Mouse (Mus musculus): Measurements from ENCODE around the gene Ndufa3. TPM values are rescaled to one million over a fixed set of nuclear protein-coding genes. Genes with fewer than 3 reads are reported as not detected.

Ndufa3 gene
- total and polyA plus RNA-seq, 3 experiments = 58.9 to 307 (median 261) TPM

DNA sequence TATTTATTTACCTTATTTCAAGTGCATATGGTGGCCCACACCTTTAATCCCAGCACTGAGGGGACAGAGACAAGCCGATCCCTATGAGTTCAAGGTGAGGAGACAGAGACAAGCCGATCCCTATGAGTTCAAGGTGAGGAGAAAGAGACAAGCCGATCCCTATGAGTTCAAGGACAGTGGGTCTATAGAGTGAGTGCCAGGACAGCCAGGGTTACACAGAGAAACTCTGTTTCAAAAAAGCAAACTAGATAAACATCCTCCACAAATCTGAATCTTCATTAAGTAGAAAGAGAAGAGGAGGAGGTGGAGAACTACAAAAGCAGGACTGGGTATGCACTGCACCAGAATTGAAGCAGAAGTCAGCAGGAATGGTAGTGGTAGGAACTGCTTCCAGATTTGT, 8.5 kb upstream of the Ndufa3 start:
- no peak for DNase-seq (ENCODE audit: extremely low read depth)
- in situ Hi-C loops (cut with MboI; ENCODE audit: low pct_ligation_motif_present, low pct_unique_long_range_greater_than_20kb, low sequenced_read_pairs) = no loop called here

DNA sequence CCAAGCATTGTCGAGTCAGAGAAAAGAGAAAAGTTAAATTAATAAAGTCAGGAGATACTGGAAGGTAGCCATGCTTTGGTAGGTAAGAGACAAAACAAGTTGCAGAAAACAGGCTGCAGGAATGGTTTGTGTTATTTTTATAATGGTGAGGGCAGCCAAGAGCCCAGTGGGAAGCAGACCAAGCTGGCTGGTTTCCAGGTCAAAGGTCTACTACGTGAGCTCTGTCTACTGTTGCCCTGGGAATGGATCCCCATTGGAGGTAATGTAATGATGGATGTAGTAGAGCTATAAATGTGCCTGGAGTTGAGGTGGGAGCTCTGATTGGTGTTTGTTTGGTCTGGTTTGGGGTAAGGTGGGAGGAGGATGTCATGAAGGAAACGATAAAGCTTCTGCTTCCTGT, 8.1 kb upstream of the Ndufa3 start:
- H3K4me1 ChIP-seq (ENCODE audit: control insufficient read depth in 1 of 2, insufficient read depth in 2 of 2) = peaks cover 0 to 3% of the 10 kb centered on the region in 2 experiments; a peak in 1 of 4 replicates
- dilution Hi-C loops (cut with MboI; ENCODE audit: extremely low pct_ligation_motif_present, extremely low pct_unique_long_range_greater_than_20kb, low sequenced_read_pairs) = no loop called here

More for the DNA sequence above, 8.5 kb upstream of the Ndufa3 start:
- Histone ChIP-seq H3K27me3 (replicated peaks) (no peaks in the 10 kb centered on the region), H3K9me3 (replicated peaks; ENCODE audit: low read length) (peaks cover 4% of the 10 kb centered on the region), H3K4me3 (replicated peaks in 1 of 3; ENCODE audit: low read depth in 2 of 3, low read length in 2 of 3, poor library complexity in 1 of 3) (no peak overlapping the region), H3K27ac (ENCODE audit: insufficient read depth, low read depth) (no peak overlapping the region), H3K4me2 (ENCODE audit: insufficient read depth, low read depth, poor library complexity, severe bottlenecking) (no peak overlapping the region), H3K4me1 (ENCODE audit: control insufficient read depth in 1 of 2, insufficient read depth in 2 of 2) (peaks cover 0 to 3% of the 10 kb centered on the region in 2 experiments; a peak in 1 of 4 replicates), H3K9ac (ENCODE audit: insufficient read depth, low read depth) (no peak overlapping the region), H3K36me3 (replicated peaks in 1 of 2; ENCODE audit: control insufficient read depth in 1 of 2, insufficient read depth in 1 of 2, low read length in 1 of 2) (no peaks in the 10 kb centered on the region), H3K79me2 (replicated peaks; ENCODE audit: control insufficient read depth, extremely low read depth, insufficient read depth, poor library complexity, severe bottlenecking) (no peaks in the 10 kb centered on the region)
- no peak for TF ChIP-seq NRF1 (IDR thresholded peaks at IDR 0.05; ENCODE audit: low read depth, low read length)
- TF ChIP-seq PAX5 (IDR thresholded peaks at IDR 0.05; ENCODE audit: low read length) = no peak
- no peak for TF ChIP-seq KAT2A (IDR thresholded peaks at IDR 0.05; ENCODE audit: insufficient replicate concordance, low read length)
- dilution Hi-C loops (cut with MboI; ENCODE audit: extremely low pct_ligation_motif_present, extremely low pct_unique_long_range_greater_than_20kb, low sequenced_read_pairs) = no loop called here

DNA sequence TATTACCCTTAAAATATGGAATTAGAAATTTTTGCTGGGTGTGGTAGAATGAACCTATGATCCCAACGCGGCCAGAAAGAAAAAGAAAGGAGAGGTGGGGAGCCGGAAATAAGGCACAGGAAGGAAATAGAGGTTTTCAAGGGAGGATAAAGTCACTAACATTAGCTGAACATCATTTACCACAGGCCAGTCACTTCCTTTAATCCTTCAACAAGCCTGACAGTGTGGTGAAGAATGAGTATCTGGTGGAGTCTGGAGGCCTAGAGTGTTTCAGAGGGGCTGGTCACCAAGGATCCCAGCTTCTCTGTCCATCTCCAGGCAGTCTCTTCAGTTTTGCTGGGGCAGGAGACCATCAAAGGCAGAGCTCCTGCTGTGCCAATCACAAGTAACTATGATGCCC, 6.7 kb upstream of the Ndufa3 start:
- Histone ChIP-seq H3K9ac (ENCODE audit: insufficient read depth, low read depth) (no peak overlapping the region), H3K36me3 (replicated peaks in 1 of 2; ENCODE audit: control insufficient read depth in 1 of 2, insufficient read depth in 1 of 2, low read length in 1 of 2) (no peaks in the 10 kb centered on the region), H3K4me2 (ENCODE audit: insufficient read depth, low read depth, poor library complexity, severe bottlenecking) (no peak overlapping the region), H3K9me3 (replicated peaks; ENCODE audit: low read length) (peaks cover 4% of the 10 kb centered on the region), H3K4me1 (ENCODE audit: control insufficient read depth in 1 of 2, insufficient read depth in 2 of 2) (peaks cover 2 to 3% of the 10 kb centered on the region in 2 experiments; a peak in 2 of 4 replicates), H3K79me2 (replicated peaks; ENCODE audit: control insufficient read depth, extremely low read depth, insufficient read depth, poor library complexity, severe bottlenecking) (no peaks in the 10 kb centered on the region), H3K27ac (ENCODE audit: insufficient read depth, low read depth) (no peak overlapping the region), H3K4me3 (replicated peaks in 1 of 3; ENCODE audit: low read depth in 2 of 3, low read length in 2 of 3, poor library complexity in 1 of 3) (no peak overlapping the region), H3K27me3 (replicated peaks) (no peaks in the 10 kb centered on the region)
- TF ChIP-seq ZKSCAN1 (IDR thresholded peaks at IDR 0.05; ENCODE audit: borderline replicate concordance, low read depth, low read length) = no peak
- no peak for TF ChIP-seq TCF12 (IDR thresholded peaks at IDR 0.05; ENCODE audit: low read depth, low read length)
- no peak for TF ChIP-seq MAX (IDR thresholded peaks at IDR 0.05; ENCODE audit: low read length)
- no peak for TF ChIP-seq ZC3H11A (IDR thresholded peaks at IDR 0.05; ENCODE audit: low read depth, low read length)
- no peak for TF ChIP-seq MYC (IDR thresholded peaks at IDR 0.05; ENCODE audit: low read depth, low read length)
- no peak for TF ChIP-seq ELF1 (IDR thresholded peaks at IDR 0.05; ENCODE audit: low read depth, low read length)
- no peak for DNase-seq (ENCODE audit: extremely low read depth)
- dilution Hi-C loops (cut with MboI; ENCODE audit: extremely low pct_ligation_motif_present, extremely low pct_unique_long_range_greater_than_20kb, low sequenced_read_pairs) = no loop called here
- in situ Hi-C loops (cut with MboI; ENCODE audit: low pct_ligation_motif_present, low pct_unique_long_range_greater_than_20kb, low sequenced_read_pairs) = no loop called here

More for the DNA sequence above, 8.1 kb upstream of the Ndufa3 start:
- no peak for TF ChIP-seq ELF1 (IDR thresholded peaks at IDR 0.05; ENCODE audit: low read depth, low read length)
- TF ChIP-seq JUND (conservative IDR thresholded peaks at IDR 0.05; ENCODE audit: low read depth, low read length) = no peak
- TF ChIP-seq JUN (IDR thresholded peaks at IDR 0.05; ENCODE audit: insufficient read depth, low read depth, low read length) = no peak
- TF ChIP-seq MAZ (IDR thresholded peaks at IDR 0.05; ENCODE audit: low read depth, low read length) = no peak
- no peak for TF ChIP-seq PAX5 (IDR thresholded peaks at IDR 0.05; ENCODE audit: low read length)
- TF ChIP-seq MEF2A (IDR thresholded peaks at IDR 0.05; ENCODE audit: borderline replicate concordance, low read depth, low read length) = no peak
- no peak for TF ChIP-seq USF2 (conservative IDR thresholded peaks at IDR 0.05; ENCODE audit: low read depth, low read length)
- no peak for TF ChIP-seq BHLHE40 (IDR thresholded peaks at IDR 0.05; ENCODE audit: low read depth, low read length)
- no peak for TF ChIP-seq E2F4 (IDR thresholded peaks at IDR 0.05; ENCODE audit: insufficient replicate concordance, low read depth, low read length)
- no peak for TF ChIP-seq HCFC1 (IDR thresholded peaks at IDR 0.05; ENCODE audit: low read depth, low read length)
- no peak for TF ChIP-seq TCF12 (IDR thresholded peaks at IDR 0.05; ENCODE audit: low read depth, low read length)
- no peak for TF ChIP-seq SIN3A (IDR thresholded peaks at IDR 0.05; ENCODE audit: low read length)
- TF ChIP-seq EP300 (IDR thresholded peaks at IDR 0.05; ENCODE audit: low read length) = no peak
- no peak for TF ChIP-seq CHD1 (IDR thresholded peaks at IDR 0.05; ENCODE audit: low read depth, low read length)
- TF ChIP-seq NELFE (IDR thresholded peaks at IDR 0.05; ENCODE audit: low read depth, low read length) = no peak
- TF ChIP-seq CHD2 (IDR thresholded peaks at IDR 0.05; ENCODE audit: low read length) = no peak
- no peak for TF ChIP-seq MYC (IDR thresholded peaks at IDR 0.05; ENCODE audit: low read depth, low read length)
- TF ChIP-seq ZC3H11A (IDR thresholded peaks at IDR 0.05; ENCODE audit: low read depth, low read length) = no peak
- no peak for TF ChIP-seq ZKSCAN1 (IDR thresholded peaks at IDR 0.05; ENCODE audit: borderline replicate concordance, low read depth, low read length)
- no peak for TF ChIP-seq KAT2A (IDR thresholded peaks at IDR 0.05; ENCODE audit: insufficient replicate concordance, low read length)
- Histone ChIP-seq H3K79me2 (replicated peaks; ENCODE audit: control insufficient read depth, extremely low read depth, insufficient read depth, poor library complexity, severe bottlenecking) (no peaks in the 10 kb centered on the region), H3K36me3 (replicated peaks in 1 of 2; ENCODE audit: control insufficient read depth in 1 of 2, insufficient read depth in 1 of 2, low read length in 1 of 2) (no peaks in the 10 kb centered on the region), H3K27ac (ENCODE audit: insufficient read depth, low read depth) (no peak overlapping the region), H3K4me3 (replicated peaks in 1 of 3; ENCODE audit: low read depth in 2 of 3, low read length in 2 of 3, poor library complexity in 1 of 3) (no peak overlapping the region), H3K9ac (ENCODE audit: insufficient read depth, low read depth) (no peak overlapping the region), H3K9me3 (replicated peaks; ENCODE audit: low read length) (peaks cover 4% of the 10 kb centered on the region), H3K27me3 (replicated peaks) (no peaks in the 10 kb centered on the region), H3K4me2 (ENCODE audit: insufficient read depth, low read depth, poor library complexity, severe bottlenecking) (no peak overlapping the region)
- in situ Hi-C loops (cut with MboI; ENCODE audit: low pct_ligation_motif_present, low pct_unique_long_range_greater_than_20kb, low sequenced_read_pairs) = no loop called here
- no peak for DNase-seq (ENCODE audit: extremely low read depth)

All from CH12.LX (cell line).